ENCODE assay signal across 21 mouse cellular contexts in the genomic region with DNA sequence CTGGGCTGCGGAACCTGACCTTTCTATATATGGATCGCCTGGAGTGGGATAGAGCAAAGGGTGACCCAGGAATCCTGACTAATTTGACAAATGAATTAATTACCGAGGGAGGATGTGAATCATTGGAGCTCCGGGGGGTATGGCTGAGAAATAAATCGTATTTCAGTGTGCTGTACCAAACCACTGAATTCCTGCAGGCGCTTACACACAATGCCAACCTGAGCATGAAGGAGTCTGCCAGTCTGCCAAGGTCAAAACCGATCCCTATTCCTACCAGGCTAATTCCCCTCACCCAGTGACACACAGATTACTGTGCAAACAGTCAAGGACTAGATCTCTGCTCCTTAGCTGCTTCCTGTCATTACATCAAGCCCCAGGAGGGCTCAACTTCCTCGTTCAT. TPM values are rescaled to one million over a fixed set of nuclear protein-coding genes. Genes with fewer than 3 reads are reported as not detected.
DNase-seq lines count a peak whose midpoint lies in the region; ATAC-seq lines count a peak whose summit lies in the region.
"Had no signal": no experiment of that assay in that cellular context is flagged by ENCODE, and none has a peak within 500 bp of the region (broad histone marks: within the 10 kb centered on the region; RNA-seq: fewer than 3 reads in every experiment).

No protein-coding gene starts in this region.

- no peak overlapping the region for H3K4me2 ChIP-seq in kidney, embryonic 16.5 days (replicated peaks; ENCODE audit: low read depth, low read length)
- H3K4me2 ChIP-seq: forebrain, embryonic 12.5 days; heart, embryonic 11.5 days; liver, embryonic 13.5 days; lung, embryonic 15.5 days had no signal

- peaks cover 5% of the 10 kb centered on the region for H3K9me3 ChIP-seq in kidney, embryonic 16.5 days (ENCODE audit: low read length)
- H3K9me3 ChIP-seq: forebrain, embryonic 12.5 days; liver, embryonic 13.5 days; lung, embryonic 15.5 days had no signal

- peaks cover 32% of the 10 kb centered on the region for H3K4me1 ChIP-seq in kidney, embryonic 16.5 days (ENCODE audit: insufficient read depth, low read length)

- H3K36me3 ChIP-seq in kidney, embryonic 16.5 days (ENCODE audit: insufficient read depth, low read length), result no peaks in the 10 kb centered on the region
- H3K36me3 ChIP-seq: forebrain, embryonic 12.5 days; liver, embryonic 13.5 days; lung, embryonic 15.5 days had no signal

- no peaks in the 10 kb centered on the region for H3K27me3 ChIP-seq in kidney, embryonic 16.5 days (ENCODE audit: insufficient read depth, low read length)
- H3K27me3 ChIP-seq: forebrain, embryonic 12.5 days; liver, embryonic 13.5 days; lung, embryonic 15.5 days had no signal

- peak; percentile 47 for DNase-seq in adrenal gland, adult 2 months
- no peak for DNase-seq in adrenal gland, postnatal 25 days
- peak; percentile 43 for DNase-seq in kidney, adult 9 months
- DNase-seq in kidney, adult 18-20 months, result no peak
- DNase-seq in right cerebral cortex, postnatal 36 days (ENCODE audit: low spot score in 2 of 2), result no peak
- no peak for DNase-seq in thymus, postnatal 25 days
- no peak for DNase-seq in lung, postnatal 14 days
- DNase-seq: cerebellum, adult 11-12 months; cerebellum, postnatal 36 days; gastrocnemius, postnatal 25 days; heart, postnatal 14 days; liver, embryonic 13.5 days; right cerebral cortex, postnatal 14 days; thymus, postnatal 14 days had no signal

- H3K27ac ChIP-seq in kidney, embryonic 16.5 days (ENCODE audit: low read length), result peak overlapping the region; percentile 84
- H3K27ac ChIP-seq: forebrain, embryonic 12.5 days; liver, embryonic 13.5 days; lung, embryonic 15.5 days; stomach, postnatal 0 days had no signal

- ATAC-seq in kidney, embryonic 16.5 days (ENCODE audit: low FRiP score, low TSS enrichment), result peak; percentile 44; the same call in 1 of the 2 replicates
- ATAC-seq: midbrain, embryonic 16.5 days had no signal

- 36% methylated on average over 8 of the region's 8 CpGs for WGBS in kidney, embryonic 16.5 days

- no peak overlapping the region for H3K4me3 ChIP-seq in kidney, embryonic 16.5 days (ENCODE audit: low read length)
- H3K4me3 ChIP-seq: forebrain, embryonic 12.5 days; liver, embryonic 13.5 days; lung, embryonic 15.5 days had no signal

- no peak overlapping the region for H3K9ac ChIP-seq in kidney, embryonic 16.5 days (replicated peaks; ENCODE audit: low read length)
- H3K9ac ChIP-seq: forebrain, embryonic 12.5 days; liver, embryonic 13.5 days; lung, embryonic 15.5 days had no signal

RNA-seq across cellular contexts. Expression of a gene that starts 15.4 kb away (rescaled TPM):
- 10 to 100 TPM in 1 of 2 experiments, 1 to 10 TPM in 1; 9.3 to 13.5 TPM for total RNA-seq in adrenal gland, adult 2 months (2021)
- polyA plus RNA-seq in adrenal gland, adult 2 months (2012; rRNA removed), result 8.1 and 9.5 TPM in 2 replicates
- 17.2 and 17.6 TPM in 2 replicates for total RNA-seq in adrenal gland, postnatal 25 days (2021)
- polyA plus RNA-seq in kidney, embryonic 16.5 days (2015; fragmentation: Nextera tagmentation; extraction: Ambion mirVana), result 26.5 and 28.2 TPM in 2 replicates
- total RNA-seq: MEL had no signal

Comparison
In these comparisons a context has a peak if more than half of its experiments do, and no peak if none do; other contexts are left out.
1. DNase-seq: peak in adrenal gland, adult 2 months (single experiment) and kidney, adult 9 months (single experiment); none in adrenal gland, postnatal 25 days (single experiment), kidney, adult 18-20 months (single experiment), right cerebral cortex, postnatal 36 days (0 of 2), thymus, postnatal 25 days (single experiment) and lung, postnatal 14 days (single experiment).